Mouse (Mus musculus) MEL (cell line): Measurements from ENCODE around the gene Gm19410.

Experiments
- BHLHE40 ChIP-seq: IDR thresholded peaks from 2 replicates; pipeline ENCODE4 v1.6.1; 2012; ENCODE audit warnings: low read depth, mild to moderate bottlenecking, inconsistent platforms, low read length, improper control_type of control experiment, borderline replicate concordance
- CTCF ChIP-seq, 3 experiments: IDR thresholded peaks in 2 of 3; conservative IDR thresholded peaks in 1 of 3; 2 replicates each; pipeline ENCODE4 v1.5.1; 2011 to 2012; ENCODE audit warnings: low read length in 3 of 3, low read depth in 2 of 3, mild to moderate bottlenecking in 2 of 3, improper control_type of control experiment in 1 of 3, inconsistent platforms in 1 of 3, mixed read lengths in 1 of 3, moderate library complexity in 1 of 3; ENCODE audit not compliant: control insufficient read depth in 1 of 3, insufficient read depth in 1 of 3, poor library complexity in 1 of 3, severe bottlenecking in 1 of 3
- EP300 ChIP-seq, 2 experiments: IDR thresholded peaks; 2 replicates each; pipeline ENCODE4 v1.6.1; 2011; ENCODE audit warnings: improper control_type of control experiment in 2 of 2, low read length in 2 of 2, low read depth in 1 of 2, mild to moderate bottlenecking in 1 of 2
- HCFC1 ChIP-seq: IDR thresholded peaks from 2 replicates; pipeline ENCODE4 v1.6.1; 2012; ENCODE audit warnings: low read depth, mild to moderate bottlenecking, inconsistent platforms, low read length, improper control_type of control experiment, moderate library complexity
- JUND ChIP-seq: IDR thresholded peaks from 2 replicates; pipeline ENCODE4 v1.6.1; 2011; ENCODE audit warnings: low read depth, mild to moderate bottlenecking, improper control_type of control experiment, low read length
- MAFK ChIP-seq: IDR thresholded peaks from 2 replicates; pipeline ENCODE4 v1.6.1; 2011; ENCODE audit warnings: low read depth, mild to moderate bottlenecking, low read length, improper control_type of control experiment, borderline replicate concordance
- POLR2A ChIP-seq, 2 experiments: IDR thresholded peaks; 2 replicates each; pipeline ENCODE4 v1.6.1; 2011 to 2012; ENCODE audit warnings: low read length in 2 of 2, mild to moderate bottlenecking in 2 of 2, control low read depth in 1 of 2, improper control_type of control experiment in 1 of 2, low read depth in 1 of 2, moderate library complexity in 1 of 2; ENCODE audit not compliant: control insufficient read depth in 1 of 2, insufficient read depth in 1 of 2, poor library complexity in 1 of 2
- POLR2AphosphoS5 ChIP-seq: IDR thresholded peaks from 2 replicates; pipeline ENCODE4 v1.6.1; 2012; ENCODE audit warnings: low read depth, borderline replicate concordance, mild to moderate bottlenecking, inconsistent platforms, low read length, moderate library complexity, mixed read lengths
- SIN3A ChIP-seq: IDR thresholded peaks from 2 replicates; pipeline ENCODE4 v1.6.1; 2012; ENCODE audit warnings: low read length, improper control_type of control experiment, inconsistent platforms
- SMC3 ChIP-seq: IDR thresholded peaks from 2 replicates; pipeline ENCODE4 v1.6.1; 2011; ENCODE audit warnings: low read depth, low read length, improper control_type of control experiment

GRCm38 (mm10) chr8:35735438-35735837 is 30.2 kb upstream of the Gm19410 start:
- TF ChIP-seq EP300 (IDR thresholded peaks at IDR 0.05; ENCODE audit: low read depth in 1 of 2, low read length in 2 of 2) = no peak
- no peak for TF ChIP-seq MAFK
- TF ChIP-seq CTCF (IDR thresholded peaks at IDR 0.05 in 2 of 3, conservative IDR thresholded peaks at IDR 0.05 in 1 of 3; ENCODE audit: control insufficient read depth in 1 of 3, insufficient read depth in 1 of 3, low read depth in 2 of 3, low read length in 3 of 3, poor library complexity in 1 of 3, severe bottlenecking in 1 of 3) = no peak
- no peak for TF ChIP-seq POLR2AphosphoS5
- no peak for TF ChIP-seq HCFC1
- TF ChIP-seq JUND = no peak
- TF ChIP-seq SMC3 = no peak
- TF ChIP-seq POLR2A (IDR thresholded peaks at IDR 0.05; ENCODE audit: control insufficient read depth in 1 of 2, insufficient read depth in 1 of 2, low read depth in 1 of 2, low read length in 2 of 2, poor library complexity in 1 of 2) = no peak
- no peak for TF ChIP-seq BHLHE40
- TF ChIP-seq SIN3A = no peak
